Mouse (Mus musculus) forebrain, embryonic 14.5 days (tissue): ENCODE results near the gene Rit1. TPM values are rescaled to one million over a fixed set of nuclear protein-coding genes. Genes with fewer than 3 reads are reported as not detected.
"Not testable (repeated sequence)": the region's sequence is repeated elsewhere in the genome, so short reads cannot be mapped to it uniquely, and the experiment has no call there.

Experiments
- ATAC-seq: fragments of 200-750 bp; cut with Nextera tagmentation; 2 replicates; pipeline ENCODE4 v1.8.0; 2017; ENCODE audit warnings: mild to moderate bottlenecking, moderate library complexity
- DNase-seq: peaks from one replicate; pipeline ENCODE4 v3.0.0-alpha.2; 2015; ENCODE audit warnings: low spot score
- H3K27ac ChIP-seq: fragments of 300-500 bp; sonication (generic); 2 replicates; pipeline ENCODE4 v1.5.1; 2014; ENCODE audit warnings: low read depth, mild to moderate bottlenecking, control low read depth, low read length, moderate library complexity
- H3K27me3 ChIP-seq: fragments of 300-500 bp; sonication (generic); replicated peaks from 2 replicates; pipeline ENCODE4 v1.6.1; 2014; ENCODE audit warnings: low read length, control low read depth, mixed read lengths; ENCODE audit not compliant: control insufficient read depth, insufficient read depth
- H3K36me3 ChIP-seq: fragments of 300-500 bp; sonication (generic); 2 replicates; pipeline ENCODE4 v1.6.1; 2014; ENCODE audit warnings: low read length, control low read depth; ENCODE audit not compliant: control insufficient read depth, insufficient read depth
- H3K4me1 ChIP-seq: fragments of 300-500 bp; sonication (generic); 2 replicates; pipeline ENCODE4 v1.6.1; 2014; ENCODE audit warnings: antibody characterized with exemption, low read length, control low read depth; ENCODE audit not compliant: control insufficient read depth, insufficient read depth
- H3K4me2 ChIP-seq: fragments of 300-500 bp; sonication (generic); 2 replicates; pipeline ENCODE4 v1.6.1; 2014; ENCODE audit warnings: mild to moderate bottlenecking, control low read depth, low read length
- H3K4me3 ChIP-seq: fragments of 300-500 bp; sonication (generic); 2 replicates; pipeline ENCODE4 v1.5.1; 2014; ENCODE audit warnings: low read depth, low read length, control low read depth
- H3K9ac ChIP-seq: fragments of 300-500 bp; sonication (generic); 2 replicates; pipeline ENCODE4 v1.6.1; 2014; ENCODE audit warnings: mild to moderate bottlenecking, low read length, control low read depth, moderate library complexity
- H3K9me3 ChIP-seq: fragments of 300-500 bp; sonication (generic); replicated peaks from 2 replicates; pipeline ENCODE4 v1.6.1; 2016; ENCODE audit warnings: low read length, control low read depth, mixed read lengths; ENCODE audit not compliant: control insufficient read depth
- WGBS: fragments of 180-500 bp; shearing (Covaris S2); extraction: QIAGEN DNeasy Blood & Tissue Kit; methylation state at CpG from one replicate; pipeline ENCODE4 v1.1.7; 2014; 5-methylcytosine and 5-hydroxymethylcytosine counted together
- polyA plus RNA-seq: library from polyadenylated mRNA; unstranded; fragments of >200 nt; fragmentation: Nextera tagmentation; extraction: Ambion mirVana; gene quantifications from 2 replicates; pipeline ENCODE4 v1.2.1, GENCODE M21; 2014

The Rit1 gene
- polyA plus RNA-seq, 1 experiment from 2014 or later = 57.8 TPM

DNA sequence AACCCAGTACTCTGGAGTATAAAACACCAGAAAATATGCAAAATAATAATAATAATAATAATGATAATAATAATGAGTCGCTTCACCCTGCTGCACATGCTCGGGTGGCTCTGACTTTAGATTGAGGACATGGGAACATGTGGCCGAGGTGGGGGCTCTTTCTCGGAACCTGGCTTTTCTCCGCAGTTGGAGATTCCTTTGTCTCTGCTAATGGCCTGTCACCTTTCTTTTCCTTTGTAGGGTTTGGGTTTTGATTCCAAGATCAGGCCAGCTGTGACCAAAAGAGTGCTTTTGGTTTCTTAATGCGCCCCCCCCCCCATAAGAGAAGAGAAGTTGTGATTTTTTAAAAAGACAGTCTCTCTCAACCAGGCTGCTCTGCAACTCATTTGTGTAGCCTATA, 56.5 kb downstream of the Rit1 start:
- H3K9me3 ChIP-seq, DNase-seq, H3K4me1 ChIP-seq, ATAC-seq, H3K27ac ChIP-seq, H3K4me2 ChIP-seq, H3K9ac ChIP-seq, H3K4me3 ChIP-seq, H3K36me3 ChIP-seq, H3K27me3 ChIP-seq: not testable (repeated sequence)
- WGBS = 84% methylated on average over 6 of the region's 6 CpGs

DNA sequence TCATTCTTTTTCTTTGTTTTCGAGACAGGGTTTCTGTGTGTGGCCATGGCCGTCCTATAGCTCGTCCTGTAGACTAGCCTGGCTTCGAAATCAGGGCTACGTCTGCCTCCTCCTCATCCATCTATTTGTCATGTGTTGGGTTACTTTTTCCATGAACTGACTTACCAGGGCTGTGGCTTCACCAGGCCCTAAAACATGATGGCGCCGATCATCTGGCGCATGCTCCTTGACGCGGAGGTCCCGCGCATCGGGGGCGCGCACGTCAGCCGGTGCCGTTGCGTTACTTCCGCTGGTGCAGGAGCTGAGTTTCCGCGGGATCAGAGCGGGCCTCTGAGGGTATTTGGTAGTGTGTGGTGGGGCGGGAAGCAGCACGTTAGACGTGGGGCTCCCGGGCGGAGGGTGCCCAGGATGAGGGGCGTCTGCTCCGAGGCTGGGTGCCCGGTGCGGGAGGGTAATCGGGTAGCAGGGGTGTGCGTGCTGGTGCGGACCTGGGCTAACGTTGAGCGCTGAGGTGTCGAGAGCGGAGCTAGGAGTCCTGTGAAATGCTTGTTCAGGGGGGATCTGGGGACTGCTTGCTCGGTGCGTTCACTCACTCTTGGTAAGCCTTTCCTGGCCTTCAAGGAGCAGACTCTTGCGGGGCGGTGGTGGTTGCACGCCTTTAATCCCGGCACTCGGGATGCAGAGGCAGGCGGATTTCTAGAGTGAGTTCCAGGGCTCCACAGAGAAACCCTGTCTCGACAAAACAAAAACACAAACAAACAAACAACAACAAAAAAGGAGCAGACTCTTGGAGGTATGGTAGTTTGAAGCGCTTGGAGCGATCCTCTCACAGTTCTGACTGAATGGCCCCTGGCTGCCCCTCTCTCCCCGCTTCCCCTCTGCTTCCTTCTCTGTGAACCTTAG, 58.6 kb downstream of the Rit1 start, which contains the start of gene Syt11:
Gene Syt11 (minus strand): TSS at position 226 of the 903 bp plus-strand sequence.
- H3K27ac ChIP-seq = peak within 1 kb of the TSS; percentile 79
- H3K4me2 ChIP-seq = peak within 1 kb of the TSS; percentile 43
- not testable (repeated sequence) for H3K4me1 ChIP-seq, H3K36me3 ChIP-seq, H3K9me3 ChIP-seq, H3K27me3 ChIP-seq
- ATAC-seq = peak; percentile 44
- H3K9ac ChIP-seq = peak within 1 kb of the TSS; percentile 48
- DNase-seq = peak; percentile 14
- 4% methylated on average over 27 of the region's 51 CpGs for WGBS
- H3K4me3 ChIP-seq = peak within 1 kb of the TSS; percentile 31

Other genes with a start within 250 kb of the Rit1 start
- gene Lmna, start 206.9 kb upstream of the Rit1 start, polyA plus RNA-seq = 18.0 and 28.5 TPM in 2 replicates
- gene Mex3a, start 184.4 kb upstream of the Rit1 start, polyA plus RNA-seq = 48.8 and 50.1 TPM in 2 replicates
- gene Rab25, start 168.5 kb upstream of the Rit1 start, polyA plus RNA-seq = not detected in 2 replicates
- gene Lamtor2, start 163.8 kb upstream of the Rit1 start, polyA plus RNA-seq = 107 and 122 TPM in 2 replicates
- 40.5 and 43.3 TPM in 2 replicates for gene Ubqln4, start 163.1 kb upstream of the Rit1 start, polyA plus RNA-seq
- gene Ssr2, start 141.0 kb upstream of the Rit1 start, polyA plus RNA-seq = 135 and 155 TPM in 2 replicates
- 90.6 and 122 TPM in 2 replicates for gene Arhgef2, start 110.9 kb upstream of the Rit1 start, polyA plus RNA-seq
- gene Rxfp4, start 63.7 kb upstream of the Rit1 start, polyA plus RNA-seq = not detected in 2 replicates
- gene Khdc4, start 31.0 kb upstream of the Rit1 start, polyA plus RNA-seq = 71.7 and 86.6 TPM in 2 replicates
- gene Syt11, start 58.3 kb downstream of the Rit1 start, polyA plus RNA-seq = 188 and 214 TPM in 2 replicates
- gene Gon4l, start 118.4 kb downstream of the Rit1 start, polyA plus RNA-seq = 12.3 and 13.6 TPM in 2 replicates
- 46.5 and 51.9 TPM in 2 replicates for gene Msto1, start 197.2 kb downstream of the Rit1 start, polyA plus RNA-seq
- gene Ash1l, start 233.8 kb downstream of the Rit1 start, polyA plus RNA-seq = 13.6 and 18.1 TPM in 2 replicates
- gene Dap3, start 234.3 kb downstream of the Rit1 start, polyA plus RNA-seq = 147 and 159 TPM in 2 replicates